Mouse (Mus musculus) T-helper 17 cell (primary cell): Measurements from ENCODE around the gene Gm45716.

Experiments
- in situ Hi-C, 2 experiments: fragments of 300-600 bp; cut with MboI, MseI; formaldehyde crosslinking; loops; 1 replicate in 1 of 2; 2 replicates in 1 of 2; pipeline ENCODE4 v1.15.1; 2025; ENCODE audit warnings: high pct_unique_total_duplicates in 2 of 2

Gm45716 gene

GRCm38 (mm10) chr11:90187441-90187840 lies at the start of gene Gm45716:
Gene Gm45716 (plus strand): TSS chr11:90187683.
- in situ Hi-C loops: loop anchor here (5.0 to 10.0 kb wide), 2 partner anchors 117 to 435 kb away; no protein-coding TSS in a partner anchor

GRCm38 (mm10) chr11:90142393-90142792 lies 45.1 kb upstream of the Gm45716 start:
- in situ Hi-C loops: no loop called here

- in situ Hi-C loops: no loop called here
Measured at GRCm38 (mm10) chr11:90142936-90143335, 44.5 kb upstream of the Gm45716 start.

GRCm38 (mm10) chr11:90146086-90146860 lies 41.2 kb upstream of the Gm45716 start:
- in situ Hi-C loops: no loop called here

GRCm38 (mm10) chr11:90155066-90155465 lies 32.4 kb upstream of the Gm45716 start:
- in situ Hi-C loops: no loop called here

GRCm38 (mm10) chr11:90155466-90155865 lies 32.0 kb upstream of the Gm45716 start:
- in situ Hi-C loops: no loop called here

GRCm38 (mm10) chr11:90167771-90168170 lies 19.7 kb upstream of the Gm45716 start:
- in situ Hi-C loops: loop anchor here (5.0 to 10.0 kb wide), 2 partner anchors 180 to 717 kb away; no protein-coding TSS in a partner anchor

- in situ Hi-C loops: loop anchor here (5.0 to 10.0 kb wide), 2 partner anchors 181 to 716 kb away; no protein-coding TSS in a partner anchor
Measured at GRCm38 (mm10) chr11:90168338-90169065, 19.0 kb upstream of the Gm45716 start.

GRCm38 (mm10) chr11:90169200-90170013 lies 18.1 kb upstream of the Gm45716 start:
- in situ Hi-C loops: loop anchor here (5.0 to 10.0 kb wide), 2 partner anchors 182 to 715 kb away; no protein-coding TSS in a partner anchor

GRCm38 (mm10) chr11:90170014-90170320 lies 17.5 kb upstream of the Gm45716 start:
- in situ Hi-C loops: no loop called here

GRCm38 (mm10) chr11:90172331-90172730 lies 15.2 kb upstream of the Gm45716 start:
- in situ Hi-C loops: no loop called here

- in situ Hi-C loops: no loop called here
Measured at GRCm38 (mm10) chr11:90175634-90176300, 11.7 kb upstream of the Gm45716 start.

- in situ Hi-C loops: no loop called here
Measured at GRCm38 (mm10) chr11:90177389-90177788, 10.1 kb upstream of the Gm45716 start.

GRCm38 (mm10) chr11:90183361-90183760 lies 4.1 kb upstream of the Gm45716 start:
- in situ Hi-C loops: loop anchor here (5.0 to 10.0 kb wide), 2 partner anchors 121 to 124 kb away; no protein-coding TSS in a partner anchor

GRCm38 (mm10) chr11:90184756-90185155 lies 2.7 kb upstream of the Gm45716 start:
- in situ Hi-C loops: loop anchor here (5.0 to 10.0 kb wide), 3 partner anchors 120 to 438 kb away; no protein-coding TSS in a partner anchor

- in situ Hi-C loops: loop anchor here in 1 of 2 experiments (10.0 kb wide), 1 partner anchor 425 kb away; no protein-coding TSS in a partner anchor
Measured at GRCm38 (mm10) chr11:90190156-90190555, 2.7 kb downstream of the Gm45716 start.

- in situ Hi-C loops: loop anchor here in 1 of 2 experiments (10.0 kb wide), 1 partner anchor 420 kb away; no protein-coding TSS in a partner anchor
Measured at GRCm38 (mm10) chr11:90194946-90195345, 7.5 kb downstream of the Gm45716 start.

GRCm38 (mm10) chr11:90195756-90196520 lies 8.5 kb downstream of the Gm45716 start:
- in situ Hi-C loops: loop anchor here in 1 of 2 experiments (10.0 kb wide), 1 partner anchor 419 kb away; no protein-coding TSS in a partner anchor

- in situ Hi-C loops: loop anchor here in 1 of 2 experiments (10.0 kb wide), 1 partner anchor 418 kb away; no protein-coding TSS in a partner anchor
Measured at GRCm38 (mm10) chr11:90196521-90197215, 9.2 kb downstream of the Gm45716 start.
